Mouse (Mus musculus) lung, postnatal 4 days (tissue): ENCODE data around the gene Slain2.
"Not testable (repeated sequence)": the region's sequence is repeated elsewhere in the genome, so short reads cannot be mapped to it uniquely, and the experiment has no call there.

ENCODE experiments used
- DNase-seq, 2 experiments: peaks; one replicate each; pipeline ENCODE4 v3.0.0; 2021

Slain2 gene

GRCm38 (mm10) chr5:73013611-73014287, 99.6 kb downstream of the Slain2 start:
- DNase-seq: not testable (repeated sequence)

DNA sequence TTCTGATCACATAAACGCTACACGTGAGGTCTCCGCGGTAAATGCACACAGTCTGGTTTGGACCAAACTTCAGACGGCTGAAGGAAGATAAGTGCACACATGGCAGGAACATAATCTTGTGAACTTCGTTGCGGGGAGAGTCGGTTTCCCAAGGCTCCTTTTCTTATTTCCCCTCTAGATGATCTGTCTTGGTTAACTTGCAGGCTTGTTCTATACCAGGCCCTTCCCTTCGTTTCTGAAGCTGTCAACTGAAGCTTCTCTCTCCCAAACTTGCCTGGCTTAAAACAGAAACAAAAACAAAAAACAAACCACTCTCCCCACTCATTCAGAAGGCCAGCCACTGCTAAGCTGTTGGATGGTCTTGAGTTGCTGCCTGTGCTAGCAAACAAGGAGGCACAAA, 100.6 kb downstream of the Slain2 start:
- no peak for DNase-seq

DNA sequence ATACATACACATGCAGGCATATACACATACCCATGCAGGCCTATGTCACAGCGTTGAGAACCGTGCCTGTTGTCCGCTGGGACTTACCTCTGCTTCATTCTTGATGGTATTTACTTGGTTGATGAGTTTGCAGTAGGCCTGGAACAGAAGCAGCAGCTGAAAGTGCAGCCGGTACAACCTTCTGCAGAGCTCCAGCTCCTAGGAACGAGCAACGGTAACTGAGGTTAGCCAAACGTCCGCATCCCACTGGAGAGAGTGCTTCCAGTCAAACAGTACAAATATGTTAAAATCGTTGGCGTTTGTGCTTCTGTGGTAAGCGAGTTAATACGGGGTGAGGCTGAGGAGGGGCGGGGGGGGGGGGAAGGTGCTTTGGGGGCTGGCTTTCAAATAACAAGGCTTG, 109.7 kb downstream of the Slain2 start:
- DNase-seq: no peak
